In the genomic region with DNA sequence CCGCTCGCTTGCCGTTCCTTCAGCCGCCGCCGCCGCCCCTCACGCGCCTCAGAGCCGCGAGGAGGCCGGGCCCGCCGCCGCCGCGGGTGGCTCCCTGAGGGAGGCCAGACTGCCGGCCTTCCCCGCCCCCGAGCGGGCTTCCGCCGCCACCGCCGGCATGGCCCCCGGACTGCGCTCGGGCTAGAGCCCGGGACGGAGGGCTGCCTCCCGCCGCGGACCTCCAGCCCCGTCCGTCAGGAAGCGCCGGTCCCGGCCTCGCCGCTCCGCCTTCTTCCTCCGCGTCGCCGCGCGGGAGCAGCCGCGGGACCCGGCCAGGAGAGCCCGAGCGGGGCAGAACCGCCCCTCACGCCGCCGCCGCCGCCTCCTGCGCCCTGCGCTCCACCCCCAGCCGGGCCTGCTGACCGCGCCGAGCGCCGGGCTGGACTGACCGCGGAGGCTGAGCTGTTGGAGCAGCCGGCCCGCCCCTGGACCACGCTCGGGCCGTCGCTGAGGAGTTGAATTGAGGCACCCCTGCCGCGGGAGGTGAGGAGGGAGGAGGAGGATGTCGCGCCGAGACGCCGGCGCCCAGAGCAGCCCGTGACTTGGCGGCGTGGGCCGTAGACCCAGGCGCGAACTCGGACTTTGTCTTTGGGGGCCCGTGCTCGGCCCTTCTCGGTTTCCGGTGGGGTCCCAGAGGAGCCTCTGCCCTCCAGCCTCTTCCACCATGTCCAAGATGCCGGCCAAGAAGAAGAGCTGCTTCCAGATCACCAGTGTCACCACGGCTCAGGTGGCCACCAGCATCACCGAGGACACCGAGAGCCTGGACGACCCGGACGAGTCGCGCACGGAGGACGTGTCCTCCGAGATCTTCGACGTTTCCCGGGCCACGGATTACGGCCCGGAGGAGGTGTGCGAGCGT, we compare ENCODE assay signal across 8 mouse cellular contexts. TPM values are rescaled to one million over a fixed set of nuclear protein-coding genes. Genes with fewer than 3 reads are reported as not detected.
DNase-seq lines count a peak whose midpoint lies in the region; ATAC-seq and TF ChIP-seq lines count a peak whose summit lies in the region.

No protein-coding gene starts in this region.

- no peaks in the 10 kb centered on the region for H3K4me1 ChIP-seq in ES-Bruce4 (ENCODE audit: control insufficient read depth, insufficient read depth, low read length)
- peaks cover 26% of the 10 kb centered on the region for H3K4me1 ChIP-seq in forebrain, embryonic 15.5 days
- H3K4me1 ChIP-seq in neural tube, embryonic 13.5 days (replicated peaks) = peaks cover 33% of the 10 kb centered on the region
- H3K4me1 ChIP-seq in stomach, postnatal 0 days (replicated peaks; ENCODE audit: control insufficient read depth, insufficient read depth) = no peaks in the 10 kb centered on the region

- intact Hi-C loops in heart, postnatal 14 days (cut with DNase I) = loop anchor here (2.0 to 10.0 kb wide), 6 partner anchors 42 to 570 kb away; a partner anchor contains a TSS

- H3K4me2 ChIP-seq in forebrain, embryonic 15.5 days (replicated peaks) = peak overlapping the region; percentile 83
- peak overlapping the region; percentile 100 for H3K4me2 ChIP-seq in neural tube, embryonic 13.5 days
- peak overlapping the region; percentile 94 for H3K4me2 ChIP-seq in stomach, postnatal 0 days (replicated peaks; ENCODE audit: low read depth)

- peak overlapping the region; percentile 96 for H3K9ac ChIP-seq in ES-Bruce4 (ENCODE audit: low read depth, poor library complexity, severe bottlenecking)
- H3K9ac ChIP-seq in forebrain, embryonic 15.5 days (replicated peaks) = peak overlapping the region; percentile 85
- H3K9ac ChIP-seq in neural tube, embryonic 13.5 days = peak overlapping the region; percentile 97
- peak overlapping the region; percentile 99 for H3K9ac ChIP-seq in stomach, postnatal 0 days (ENCODE audit: low read length)

- WGBS in forebrain, embryonic 15.5 days = under 1% methylated on average over 105 of the region's 113 CpGs
- under 1% methylated on average over 95 of the region's 113 CpGs for WGBS in neural tube, embryonic 13.5 days
- WGBS in stomach, postnatal 0 days = under 1% methylated on average over 90 of the region's 113 CpGs

- TF ChIP-seq POLR2A in ES-Bruce4 (IDR thresholded peaks at IDR 0.05; ENCODE audit: insufficient read depth, low read length) = no peak

- peak; percentile 57 for ATAC-seq in forebrain, embryonic 15.5 days (replicated peaks)
- peak; percentile 62 for ATAC-seq in neural tube, embryonic 13.5 days (ENCODE audit: low read depth)
- peak; percentile 84 for ATAC-seq in stomach, postnatal 0 days (ENCODE audit: low FRiP score, low TSS enrichment)

- no peaks in the 10 kb centered on the region for H3K9me3 ChIP-seq in ES-Bruce4 (replicated peaks; ENCODE audit: control insufficient read depth, insufficient read depth, low read length, poor library complexity, severe bottlenecking)
- H3K9me3 ChIP-seq in forebrain, embryonic 15.5 days = no peaks in the 10 kb centered on the region
- H3K9me3 ChIP-seq in neural tube, embryonic 13.5 days = no peaks in the 10 kb centered on the region
- H3K9me3 ChIP-seq in stomach, postnatal 0 days (ENCODE audit: control insufficient read depth, low read length) = no peaks in the 10 kb centered on the region

- TF ChIP-seq EP300 in ES-Bruce4 (IDR thresholded peaks at IDR 0.05; ENCODE audit: insufficient read depth, low read depth, low read length) = no peak
- no peak for TF ChIP-seq EP300 in stomach, postnatal 0 days (optimal IDR thresholded peaks at IDR 0.05)

- peak; percentile 82 for DNase-seq in cerebellum, adult 11-12 months
- DNase-seq in heart, postnatal 14 days = peak; percentile 84 to 89
- peak; percentile 50 to 68 for DNase-seq in layer of hippocampus, adult 18-20 months (ENCODE audit: low spot score in 2 of 2)
- DNase-seq in lung, adult 18-20 months = peak; percentile 84 to 87
- DNase-seq in stomach, postnatal 0 days (ENCODE audit: low spot score) = peak; percentile 86

- no peak for TF ChIP-seq CTCF in ES-Bruce4 (IDR thresholded peaks at IDR 0.05; ENCODE audit: low read depth, low read length)
- TF ChIP-seq CTCF in stomach, postnatal 0 days (IDR thresholded peaks at IDR 0.05; ENCODE audit: low read depth) = no peak

- no peaks in the 10 kb centered on the region for H3K36me3 ChIP-seq in ES-Bruce4 (ENCODE audit: control insufficient read depth, insufficient read depth, low read length, poor library complexity, severe bottlenecking)
- H3K36me3 ChIP-seq in forebrain, embryonic 15.5 days = no peaks in the 10 kb centered on the region
- no peaks in the 10 kb centered on the region for H3K36me3 ChIP-seq in neural tube, embryonic 13.5 days
- H3K36me3 ChIP-seq in stomach, postnatal 0 days (ENCODE audit: control insufficient read depth, insufficient read depth, low read length) = no peaks in the 10 kb centered on the region

- H3K27me3 ChIP-seq in ES-Bruce4 (ENCODE audit: control insufficient read depth, insufficient read depth, low read length, poor library complexity, severe bottlenecking) = no peaks in the 10 kb centered on the region
- H3K27me3 ChIP-seq in forebrain, embryonic 15.5 days = no peaks in the 10 kb centered on the region
- H3K27me3 ChIP-seq in neural tube, embryonic 13.5 days = no peaks in the 10 kb centered on the region
- H3K27me3 ChIP-seq in stomach, postnatal 0 days (ENCODE audit: control insufficient read depth, insufficient read depth, low read length) = no peaks in the 10 kb centered on the region

- H3K27ac ChIP-seq in ES-Bruce4 (ENCODE audit: insufficient read depth, low read length) = peak overlapping the region; percentile 34
- peak overlapping the region; percentile 98 for H3K27ac ChIP-seq in forebrain, embryonic 15.5 days (replicated peaks)
- peak overlapping the region; percentile 99 for H3K27ac ChIP-seq in neural tube, embryonic 13.5 days (replicated peaks)
- peak overlapping the region; percentile 100 for H3K27ac ChIP-seq in stomach, postnatal 0 days (replicated peaks)

- H3K4me3 ChIP-seq in ES-Bruce4 (ENCODE audit: low read depth, low read length) = peak overlapping the region; percentile 58
- H3K4me3 ChIP-seq in forebrain, embryonic 15.5 days = peak overlapping the region; percentile 73
- peak overlapping the region; percentile 100 for H3K4me3 ChIP-seq in neural tube, embryonic 13.5 days
- peak overlapping the region; percentile 92 for H3K4me3 ChIP-seq in stomach, postnatal 0 days (ENCODE audit: low read depth, low read length)

RNA-seq across cellular contexts. Expression of a gene that starts 0.7 kb away (rescaled TPM):
- 29.6 and 33.4 TPM in 2 replicates for polyA plus RNA-seq in ES-Bruce4 (2011; ENCODE audit: insufficient read depth, insufficient read length, low read depth, missing spikeins)
- 8.9 and 9.7 TPM in 2 replicates for polyA plus RNA-seq in forebrain, embryonic 15.5 days (2015; fragmentation: Nextera tagmentation; extraction: Ambion mirVana)
- total RNA-seq in heart, postnatal 14 days (2021) = 10 to 100 TPM; 25.1 to 27.5 TPM
- 10 to 100 TPM; 41.0 to 43.1 TPM for total RNA-seq in layer of hippocampus, adult 18-20 months (2021)
- 8.3 and 8.6 TPM in 2 replicates for polyA plus RNA-seq in neural tube, embryonic 13.5 days (2015; fragmentation: Nextera tagmentation; extraction: Ambion mirVana)
- 13.0 and 16.0 TPM in 2 replicates for polyA plus RNA-seq in stomach, postnatal 0 days (2015; fragmentation: Nextera tagmentation; extraction: Ambion mirVana)

Comparison
In these comparisons a context has a peak if more than half of its experiments do, and no peak if none do; other contexts are left out.
1. Peak in every context shown above with its lines: DNase-seq, ATAC-seq, H3K4me3 ChIP-seq and H3K27ac ChIP-seq.
2. H3K27ac ChIP-seq: peak in every context shown above with its lines; median percentile 100 in stomach, postnatal 0 days; 99 in neural tube, embryonic 13.5 days; 98 in forebrain, embryonic 15.5 days; 34 in ES-Bruce4.